Mouse (Mus musculus) kidney, adult 2 months (tissue): ENCODE results near the gene Uchl4.
A peak's percentile ranks its signal among the peaks of the same experiment; 100 is the strongest.

ENCODE experiments used
- CTCF ChIP-seq: fragments of 200-500 bp; conservative IDR thresholded peaks from 2 replicates; pipeline ENCODE4 v1.5.1; 2011; ENCODE audit warnings: low read depth, mild to moderate bottlenecking, control low read depth, low read length, moderate library complexity, mixed read lengths; ENCODE audit not compliant: insufficient read depth, insufficient read length
- POLR2A ChIP-seq: fragments of 200-500 bp; IDR thresholded peaks from one replicate; pipeline ENCODE4 v1.6.1; 2011; ENCODE audit warnings: low read depth, low read length, control low read depth

DNA sequence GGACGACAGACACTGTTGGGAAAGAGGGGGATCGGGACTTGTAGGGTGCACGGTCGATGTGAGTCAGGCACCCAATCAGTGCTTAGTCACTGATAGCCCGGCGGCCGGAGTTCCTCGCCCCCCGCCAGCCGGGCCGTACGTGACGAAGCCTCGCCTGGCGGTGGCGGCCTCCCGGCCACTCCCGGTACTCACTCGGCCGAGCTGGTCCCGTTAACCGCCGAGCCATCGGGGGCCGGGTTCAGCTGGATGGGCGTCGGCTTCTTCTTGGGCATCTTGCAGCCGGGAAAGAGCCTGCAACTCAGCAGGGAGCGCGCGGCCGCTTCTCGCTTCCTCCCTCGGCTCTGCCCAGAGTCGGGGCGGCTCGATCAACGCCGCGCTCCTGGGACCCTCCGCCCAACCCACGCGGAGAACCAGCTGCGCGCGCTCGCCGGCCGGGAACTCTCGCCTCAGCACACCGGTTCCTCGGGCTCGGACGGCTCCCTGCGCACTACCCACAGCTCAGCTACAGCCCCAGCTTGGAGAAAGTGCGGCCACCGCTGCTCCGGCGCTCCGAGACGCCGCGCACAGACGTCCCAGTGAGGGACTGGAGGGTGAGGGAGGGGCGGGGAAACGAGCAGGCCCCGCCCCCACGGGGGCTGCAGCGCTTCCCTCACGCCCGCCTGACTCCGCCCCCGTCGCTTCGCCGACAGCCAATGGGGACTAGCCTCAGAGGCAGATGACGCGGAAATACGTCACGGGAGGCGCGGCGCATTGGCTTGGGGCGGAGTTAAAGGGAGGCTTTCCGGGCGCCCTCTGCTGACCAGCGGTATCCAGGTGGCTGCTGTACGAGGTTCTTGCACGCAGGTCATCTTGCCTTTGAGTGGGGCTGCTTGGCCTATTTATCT, 18.3 kb downstream of the Uchl4 start, which contains the start of gene Map2k1:
- TF ChIP-seq POLR2A (peak; percentile 93), CTCF (peak; percentile 80)
